Mouse (Mus musculus) heart, embryonic 12.5 days (tissue): ENCODE results near the gene Emsy. TPM values are rescaled to one million over a fixed set of nuclear protein-coding genes. Genes with fewer than 3 reads are reported as not detected.

Experiments used
- ATAC-seq: fragments of 200-750 bp; cut with Nextera tagmentation; 2 replicates; pipeline ENCODE4 v1.8.0; 2017; ENCODE audit warnings: moderate TSS enrichment, moderate library complexity; ENCODE audit not compliant: insufficient number of reproducible peaks, low FRiP score
- H3K27ac ChIP-seq: fragments of 300-500 bp; sonication (generic); 2 replicates; pipeline ENCODE4 v1.5.1; 2016; ENCODE audit warnings: mild to moderate bottlenecking, moderate library complexity; ENCODE audit not compliant: poor library complexity, severe bottlenecking
- H3K27me3 ChIP-seq: fragments of 300-500 bp; sonication (generic); replicated peaks from 2 replicates; pipeline ENCODE4 v1.6.1; 2016; ENCODE audit warnings: mild to moderate bottlenecking, moderate library complexity
- H3K36me3 ChIP-seq: fragments of 300-500 bp; sonication (generic); 2 replicates; pipeline ENCODE4 v1.6.1; 2016; ENCODE audit warnings: mild to moderate bottlenecking, moderate library complexity
- H3K4me1 ChIP-seq: fragments of 300-500 bp; sonication (generic); replicated peaks from 2 replicates; pipeline ENCODE4 v1.6.1; 2016; ENCODE audit warnings: mild to moderate bottlenecking
- H3K4me2 ChIP-seq: fragments of 300-500 bp; sonication (generic); 2 replicates; pipeline ENCODE4 v1.6.1; 2016; ENCODE audit warnings: mild to moderate bottlenecking, moderate library complexity
- H3K4me3 ChIP-seq: fragments of 300-500 bp; sonication (generic); 2 replicates; pipeline ENCODE4 v1.5.1; 2016; ENCODE audit warnings: mild to moderate bottlenecking
- H3K9ac ChIP-seq: fragments of 300-500 bp; sonication (generic); 2 replicates; pipeline ENCODE4 v1.6.1; 2016; ENCODE audit warnings: mild to moderate bottlenecking, moderate library complexity
- H3K9me3 ChIP-seq: fragments of 300-500 bp; sonication (generic); replicated peaks from 2 replicates; pipeline ENCODE4 v1.6.1; 2016; ENCODE audit warnings: mild to moderate bottlenecking, moderate library complexity
- WGBS: fragments of 180-500 bp; shearing (Covaris S2); methylation state at CpG from one replicate; pipeline ENCODE4 v1.1.7; 2016; 5-methylcytosine and 5-hydroxymethylcytosine counted together
- polyA plus RNA-seq: library from polyadenylated mRNA; unstranded; fragments of >200 nt; fragmentation: Nextera tagmentation; extraction: Ambion mirVana; gene quantifications from 2 replicates; pipeline ENCODE4 v1.2.1, GENCODE M21; 2016

The Emsy gene
- polyA plus RNA-seq, result 28.2 and 34.1 TPM in 2 replicates

GRCm38 (mm10) chr7:98656531-98657221, at the start of gene Emsy:
TSS of gene Emsy (minus strand) at chr7:98656783.
- Histone ChIP-seq H3K4me2 (peak within 1 kb of the TSS; percentile 74), H3K36me3 (peaks cover 18% of the 10 kb centered on the region), H3K27me3 (no peaks in the 10 kb centered on the region), H3K4me3 (peak within 1 kb of the TSS; percentile 96), H3K9me3 (no peaks in the 10 kb centered on the region), H3K27ac (peak within 1 kb of the TSS; percentile 98), H3K4me1 (peaks cover 7% of the 10 kb centered on the region), H3K9ac (peak within 1 kb of the TSS; percentile 96)
- WGBS, result under 1% methylated on average over 42 of the region's 42 CpGs
- ATAC-seq, result peak; percentile 94

GRCm38 (mm10) chr7:98704276-98704675, 47.7 kb upstream of the Emsy start:
- 0 out of 2 replicates have a peak, but pooled peaks cover 2% of the 10 kb centered on the region for H3K36me3 ChIP-seq

GRCm38 (mm10) chr7:98703365-98703881, 46.8 kb upstream of the Emsy start:
- Histone ChIP-seq H3K4me3 (peak overlapping the region; percentile 94), H3K9ac (peak overlapping the region; percentile 96), H3K36me3 (no peaks in the 10 kb centered on the region), H3K27ac (peak overlapping the region; percentile 80), H3K4me2 (peak overlapping the region; percentile 81), H3K9me3 (no peaks in the 10 kb centered on the region), H3K27me3 (no peaks in the 10 kb centered on the region), H3K4me1 (peaks cover 25% of the 10 kb centered on the region)
- under 1% methylated on average over 35 of the region's 38 CpGs for WGBS
- no peak; the same call in 1 of the 2 replicates for ATAC-seq

More at GRCm38 (mm10) chr7:98704276-98704675, 47.7 kb upstream of the Emsy start:
- H3K9ac ChIP-seq, result peak overlapping the region; percentile 96
- H3K9me3 ChIP-seq, result no peaks in the 10 kb centered on the region
- WGBS, result 66% methylated on average over 5 of the region's 5 CpGs
- peaks cover 25% of the 10 kb centered on the region for H3K4me1 ChIP-seq
- H3K27ac ChIP-seq, result no peak overlapping the region
- no peak for ATAC-seq
- H3K4me3 ChIP-seq, result peak overlapping the region; percentile 94
- no peaks in the 10 kb centered on the region for H3K27me3 ChIP-seq
- H3K4me2 ChIP-seq, result peak overlapping the region; percentile 81

GRCm38 (mm10) chr7:98702283-98703240, 46.0 kb upstream of the Emsy start, which contains the start of gene Thap12:
TSS of gene Thap12 (plus strand) at chr7:98703103.
- peak within 1 kb of the TSS; percentile 81 for H3K4me2 ChIP-seq
- peak; percentile 98 for ATAC-seq
- WGBS, result 2% methylated on average over 60 of the region's 65 CpGs
- peaks cover 25% of the 10 kb centered on the region for H3K4me1 ChIP-seq
- peak within 1 kb of the TSS; percentile 94 for H3K4me3 ChIP-seq
- no peaks in the 10 kb centered on the region for H3K9me3 ChIP-seq
- no peaks in the 10 kb centered on the region for H3K36me3 ChIP-seq
- peak within 1 kb of the TSS; percentile 96 for H3K9ac ChIP-seq
- peak within 1 kb of the TSS; percentile 90 for H3K27ac ChIP-seq
- H3K27me3 ChIP-seq, result no peaks in the 10 kb centered on the region

- Histone ChIP-seq H3K4me1 (peaks cover 25% of the 10 kb centered on the region), H3K27me3 (no peaks in the 10 kb centered on the region), H3K27ac (peak overlapping the region; percentile 90; the same call in 1 of the 2 replicates), H3K9me3 (no peaks in the 10 kb centered on the region), H3K4me3 (peak overlapping the region; percentile 94), H3K9ac (peak overlapping the region; percentile 96), H3K36me3 (no peaks in the 10 kb centered on the region), H3K4me2 (peak overlapping the region; percentile 81)
- ATAC-seq, result no peak
- WGBS, result 34% methylated on average over 7 of the region's 7 CpGs
Measured at GRCm38 (mm10) chr7:98701771-98702170, 45.2 kb upstream of the Emsy start.

- Histone ChIP-seq H3K27me3 (no peaks in the 10 kb centered on the region), H3K4me3 (no peak overlapping the region), H3K27ac (no peak overlapping the region), H3K4me1 (peaks cover 7% of the 10 kb centered on the region; the same call in 1 of the 2 replicates), H3K9me3 (no peaks in the 10 kb centered on the region), H3K9ac (no peak overlapping the region), H3K36me3 (no peaks in the 10 kb centered on the region), H3K4me2 (no peak overlapping the region)
- 79% methylated on average over 4 of the region's 4 CpGs for WGBS
- ATAC-seq, result no peak
Measured at GRCm38 (mm10) chr7:98698590-98698989, 42.0 kb upstream of the Emsy start.

GRCm38 (mm10) chr7:98698041-98698440, 41.5 kb upstream of the Emsy start:
- H3K27ac ChIP-seq, result no peak overlapping the region
- H3K4me2 ChIP-seq, result no peak overlapping the region
- WGBS, result 56% methylated on average over 5 of the region's 5 CpGs
- ATAC-seq, result no peak
- no peak overlapping the region for H3K4me3 ChIP-seq
- H3K4me1 ChIP-seq, result peaks cover 10% of the 10 kb centered on the region
- no peaks in the 10 kb centered on the region for H3K36me3 ChIP-seq
- no peak overlapping the region for H3K9ac ChIP-seq
- no peaks in the 10 kb centered on the region for H3K9me3 ChIP-seq
- no peaks in the 10 kb centered on the region for H3K27me3 ChIP-seq

GRCm38 (mm10) chr7:98697496-98697895, 40.9 kb upstream of the Emsy start:
- 12% methylated on average over 2 of the region's 2 CpGs for WGBS
- no peak overlapping the region for H3K9ac ChIP-seq

GRCm38 (mm10) chr7:98694046-98694445, 37.5 kb upstream of the Emsy start:
- peaks cover 12% of the 10 kb centered on the region for H3K4me1 ChIP-seq
- H3K27me3 ChIP-seq, result no peaks in the 10 kb centered on the region
- no peak overlapping the region for H3K4me2 ChIP-seq
- H3K4me3 ChIP-seq, result no peak overlapping the region
- no peak overlapping the region for H3K9ac ChIP-seq
- ATAC-seq, result no peak
- no peaks in the 10 kb centered on the region for H3K9me3 ChIP-seq
- no peaks in the 10 kb centered on the region for H3K36me3 ChIP-seq
- H3K27ac ChIP-seq, result no peak overlapping the region
- WGBS, result 64% methylated on average over 5 of the region's 5 CpGs

More at GRCm38 (mm10) chr7:98697496-98697895, 40.9 kb upstream of the Emsy start:
- H3K27me3 ChIP-seq, result no peaks in the 10 kb centered on the region
- H3K27ac ChIP-seq, result no peak overlapping the region
- H3K4me2 ChIP-seq, result no peak overlapping the region
- H3K4me1 ChIP-seq, result peaks cover 15% of the 10 kb centered on the region
- no peaks in the 10 kb centered on the region for H3K36me3 ChIP-seq
- H3K9me3 ChIP-seq, result no peaks in the 10 kb centered on the region
- no peak overlapping the region for H3K4me3 ChIP-seq
- no peak for ATAC-seq

- H3K27me3 ChIP-seq, result no peaks in the 10 kb centered on the region
- peak; percentile 59; the same call in 1 of the 2 replicates for ATAC-seq
- 36% methylated on average over 24 of the region's 24 CpGs for whole genome bisulfite sequencing
- H3K9ac ChIP-seq, result no peak overlapping the region
- peak overlapping the region; percentile 52; the same call in 1 of the 2 replicates for H3K27ac ChIP-seq
- H3K36me3 ChIP-seq, result no peaks in the 10 kb centered on the region
- no peaks in the 10 kb centered on the region for H3K9me3 ChIP-seq
- H3K4me2 ChIP-seq, result peak overlapping the region; percentile 50
- peaks cover 12% of the 10 kb centered on the region for H3K4me1 ChIP-seq
- no peak overlapping the region for H3K4me3 ChIP-seq
Measured at GRCm38 (mm10) chr7:98692761-98693546, 36.4 kb upstream of the Emsy start.
